Mouse (Mus musculus) embryonic facial prominence, embryonic 15.5 days (tissue): ENCODE results near the gene Dus2. TPM values are rescaled to one million over a fixed set of nuclear protein-coding genes. Genes with fewer than 3 reads are reported as not detected.

ENCODE experiments used
- ATAC-seq: fragments of 200-750 bp; cut with Nextera tagmentation; 2 replicates; pipeline ENCODE4 v1.8.0; 2017; ENCODE audit warnings: low read depth, moderate TSS enrichment; ENCODE audit not compliant: insufficient number of reproducible peaks, low FRiP score, low TSS enrichment
- H3K27ac ChIP-seq: fragments of 300-500 bp; sonication (generic); replicated peaks from 2 replicates; pipeline ENCODE4 v1.5.1; 2015; ENCODE audit warnings: mild to moderate bottlenecking, inconsistent platforms
- H3K27me3 ChIP-seq: fragments of 300-500 bp; sonication (generic); 2 replicates; pipeline ENCODE4 v1.6.1; 2015; ENCODE audit warnings: inconsistent platforms
- H3K36me3 ChIP-seq: fragments of 300-500 bp; sonication (generic); 2 replicates; pipeline ENCODE4 v1.6.1; 2015; ENCODE audit warnings: mild to moderate bottlenecking, inconsistent platforms
- H3K4me1 ChIP-seq: fragments of 300-500 bp; sonication (generic); 2 replicates; pipeline ENCODE4 v1.6.1; 2015; ENCODE audit warnings: inconsistent platforms
- H3K4me2 ChIP-seq: fragments of 300-500 bp; sonication (generic); replicated peaks from 2 replicates; pipeline ENCODE4 v1.6.1; 2015; ENCODE audit warnings: mild to moderate bottlenecking, inconsistent platforms
- H3K4me3 ChIP-seq: fragments of 300-500 bp; sonication (generic); replicated peaks from 2 replicates; pipeline ENCODE4 v1.5.1; 2015; ENCODE audit warnings: mild to moderate bottlenecking, inconsistent platforms
- H3K9ac ChIP-seq: fragments of 300-500 bp; sonication (generic); 2 replicates; pipeline ENCODE4 v1.6.1; 2015; ENCODE audit warnings: inconsistent platforms
- H3K9me3 ChIP-seq: fragments of 300-500 bp; sonication (generic); replicated peaks from 2 replicates; pipeline ENCODE4 v1.6.1; 2016; ENCODE audit warnings: inconsistent platforms
- WGBS: fragments of 180-500 bp; shearing (Covaris S2); methylation state at CpG from one replicate; pipeline ENCODE4 v1.1.7; 2015; 5-methylcytosine and 5-hydroxymethylcytosine counted together
- polyA plus RNA-seq: library from polyadenylated mRNA; unstranded; fragments of >200 nt; fragmentation: Nextera tagmentation; extraction: Ambion mirVana; gene quantifications from 2 replicates; pipeline ENCODE4 v1.2.1, GENCODE M21; 2015

Gene Dus2
- 22.9 and 26.0 TPM in 2 replicates for polyA plus RNA-seq

DNA sequence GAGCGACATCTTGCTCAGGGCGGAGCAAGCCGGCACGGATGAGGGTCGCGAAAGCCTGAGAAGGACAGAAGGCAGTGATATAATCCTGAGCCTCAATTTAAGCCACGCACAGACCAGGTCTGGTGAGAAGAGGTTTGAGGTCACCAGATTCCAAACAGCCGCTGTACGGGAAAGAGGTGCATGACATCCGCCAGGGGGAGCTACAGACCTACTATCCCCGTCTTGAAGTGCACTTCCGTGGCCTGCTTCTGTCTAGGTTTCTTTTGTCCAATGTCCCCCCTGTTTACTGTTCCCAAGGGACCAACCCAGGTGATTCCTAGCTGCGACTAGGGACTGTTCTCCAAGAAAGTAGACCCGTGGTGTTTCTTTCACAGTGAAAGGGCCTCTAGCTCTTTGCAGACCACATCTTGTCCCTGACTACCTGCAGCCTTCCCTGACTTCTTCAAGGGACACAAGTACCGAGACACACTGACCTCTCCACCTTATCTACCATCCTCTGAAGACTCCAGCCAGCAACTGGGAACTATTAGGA lies at the start of gene Dus2:
Gene Dus2, plus strand, starts transcription at position 482 of the 532 bp plus-strand sequence.
- H3K9ac ChIP-seq, result no peak within 1 kb of the TSS

DNA sequence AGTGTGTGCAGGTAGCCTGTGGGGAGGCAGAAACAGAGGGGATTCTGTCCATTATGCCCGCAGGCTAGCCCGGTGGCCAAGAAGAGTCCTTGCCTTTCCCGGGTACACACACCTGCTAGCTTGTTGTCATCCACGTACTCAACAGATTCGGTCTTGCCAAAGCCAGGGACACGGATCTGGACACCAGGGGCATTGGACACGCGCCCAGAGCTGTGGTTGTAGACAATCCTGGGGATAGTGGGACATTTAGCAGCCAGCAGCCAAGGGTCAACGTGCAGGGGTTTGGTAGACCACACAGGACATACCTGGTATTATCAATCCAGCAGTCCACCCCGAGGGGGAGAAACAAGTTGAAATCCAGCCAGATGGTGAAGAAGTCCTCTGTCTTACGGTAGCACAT lies 49.1 kb upstream of the Dus2 start:
- Histone ChIP-seq H3K27ac (no peak overlapping the region), H3K9ac (no peak overlapping the region), H3K4me1 (peaks cover 6% of the 10 kb centered on the region), H3K4me2 (no peak overlapping the region), H3K36me3 (peaks cover 70% of the 10 kb centered on the region), H3K27me3 (no peaks in the 10 kb centered on the region), H3K9me3 (no peaks in the 10 kb centered on the region), H3K4me3 (no peak overlapping the region)
- no peak for ATAC-seq
- 90% methylated on average over 11 of the region's 11 CpGs for WGBS

More for the DNA sequence above, at the start of gene Dus2:
- Histone ChIP-seq H3K4me1 (0 out of 2 replicates have a peak, but pooled peaks cover 4% of the 10 kb centered on the region), H3K27ac (no peak within 1 kb of the TSS), H3K4me3 (no peak within 1 kb of the TSS), H3K9me3 (no peaks in the 10 kb centered on the region), H3K4me2 (peak within 1 kb of the TSS; percentile 13), H3K27me3 (no peaks in the 10 kb centered on the region), H3K36me3 (no peaks in the 10 kb centered on the region)
- WGBS, result 8% methylated on average over 15 of the region's 15 CpGs
- ATAC-seq, result 0 out of 2 replicates have a peak, but pooled peaks have one; percentile 60

DNA sequence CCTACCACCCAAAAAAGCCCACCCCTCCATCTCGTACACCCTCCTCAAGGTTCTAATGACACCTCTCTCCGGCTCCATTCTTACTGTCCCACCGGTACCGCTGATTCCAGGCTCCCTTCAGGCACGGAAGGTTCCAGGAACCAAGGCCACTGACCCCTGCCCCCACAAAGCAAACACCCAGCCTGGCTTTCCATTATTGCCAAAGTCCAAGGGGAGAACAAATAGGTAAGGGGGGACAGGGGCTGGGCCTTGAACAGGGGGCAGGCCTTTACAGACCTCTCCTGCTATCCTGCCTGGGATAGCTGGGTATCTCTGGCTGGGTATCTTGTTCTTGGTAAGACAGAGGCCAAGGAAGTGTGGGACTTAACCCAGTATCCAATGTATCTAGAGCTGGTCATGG lies 48.6 kb upstream of the Dus2 start:
- Histone ChIP-seq H3K9ac (no peak overlapping the region), H3K4me1 (peaks cover 6% of the 10 kb centered on the region), H3K4me2 (no peak overlapping the region), H3K9me3 (no peaks in the 10 kb centered on the region), H3K36me3 (peaks cover 75% of the 10 kb centered on the region), H3K4me3 (no peak overlapping the region), H3K27ac (no peak overlapping the region), H3K27me3 (no peaks in the 10 kb centered on the region)
- WGBS, result 90% methylated on average over 5 of the region's 5 CpGs
- ATAC-seq, result no peak

DNA sequence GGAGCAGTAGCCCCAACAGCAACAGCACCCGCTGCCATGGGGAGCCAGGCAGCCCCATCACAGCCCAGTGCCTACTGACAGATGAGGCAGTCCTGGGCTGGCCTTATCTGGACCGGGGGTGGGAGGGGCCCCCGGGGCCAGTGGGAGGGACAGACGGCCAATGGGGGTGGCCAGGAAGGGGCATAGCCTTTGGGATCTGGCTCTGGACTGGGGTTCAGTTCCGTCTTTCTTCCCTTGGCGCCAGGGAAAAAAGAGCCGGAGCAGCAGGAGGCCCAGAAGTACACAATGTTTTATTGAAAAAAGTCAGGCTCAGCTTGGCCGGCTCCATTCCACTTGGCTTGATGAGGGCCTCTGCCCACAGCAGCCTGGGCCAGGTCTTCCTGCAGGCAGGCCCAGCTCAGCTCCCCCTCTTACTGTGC lies 47.8 kb upstream of the Dus2 start, which contains the start of gene Lcat:
Gene Lcat, minus strand, starts transcription at position 62 of the 419 bp plus-strand sequence.
- WGBS, result 79% methylated on average over 8 of the region's 8 CpGs
- H3K36me3 ChIP-seq, result peaks cover 83% of the 10 kb centered on the region

DNA sequence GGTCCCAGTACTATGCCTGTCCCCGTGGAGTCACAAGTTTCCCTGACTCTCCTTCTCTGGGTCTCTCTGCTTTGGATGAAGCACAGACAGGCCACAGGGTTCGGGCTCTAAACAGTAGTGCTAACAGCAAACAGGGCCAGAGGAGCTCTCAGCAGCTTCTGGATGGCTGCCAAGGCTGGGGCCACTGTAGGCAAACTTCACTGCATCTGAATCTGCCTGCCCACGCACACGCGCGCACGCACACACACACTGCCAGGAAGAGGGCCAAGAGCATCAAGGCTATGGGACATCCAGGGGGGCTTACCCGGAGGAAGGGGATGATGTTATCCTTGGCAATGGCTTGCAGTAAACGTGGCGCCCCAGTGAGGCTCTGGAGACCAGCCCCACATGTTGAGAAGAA lies 41.8 kb upstream of the Dus2 start:
- peaks cover 16% of the 10 kb centered on the region for H3K4me1 ChIP-seq
- no peak for ATAC-seq
- H3K9ac ChIP-seq, result no peak overlapping the region
- no peaks in the 10 kb centered on the region for H3K27me3 ChIP-seq
- no peak overlapping the region; the same call in 1 of the 2 replicates for H3K27ac ChIP-seq
- peaks cover 94% of the 10 kb centered on the region for H3K36me3 ChIP-seq
- H3K9me3 ChIP-seq, result no peaks in the 10 kb centered on the region
- H3K4me2 ChIP-seq, result no peak overlapping the region
- WGBS, result 62% methylated on average over 10 of the region's 10 CpGs
- no peak overlapping the region for H3K4me3 ChIP-seq

More for the DNA sequence above, 47.8 kb upstream of the Dus2 start, which contains the start of gene Lcat:
- no peak within 1 kb of the TSS for H3K9ac ChIP-seq
- H3K4me3 ChIP-seq, result no peak within 1 kb of the TSS
- H3K4me2 ChIP-seq, result no peak within 1 kb of the TSS
- H3K27me3 ChIP-seq, result no peaks in the 10 kb centered on the region
- no peaks in the 10 kb centered on the region for H3K9me3 ChIP-seq
- H3K4me1 ChIP-seq, result peaks cover 2% of the 10 kb centered on the region
- no peak for ATAC-seq
- no peak within 1 kb of the TSS for H3K27ac ChIP-seq

DNA sequence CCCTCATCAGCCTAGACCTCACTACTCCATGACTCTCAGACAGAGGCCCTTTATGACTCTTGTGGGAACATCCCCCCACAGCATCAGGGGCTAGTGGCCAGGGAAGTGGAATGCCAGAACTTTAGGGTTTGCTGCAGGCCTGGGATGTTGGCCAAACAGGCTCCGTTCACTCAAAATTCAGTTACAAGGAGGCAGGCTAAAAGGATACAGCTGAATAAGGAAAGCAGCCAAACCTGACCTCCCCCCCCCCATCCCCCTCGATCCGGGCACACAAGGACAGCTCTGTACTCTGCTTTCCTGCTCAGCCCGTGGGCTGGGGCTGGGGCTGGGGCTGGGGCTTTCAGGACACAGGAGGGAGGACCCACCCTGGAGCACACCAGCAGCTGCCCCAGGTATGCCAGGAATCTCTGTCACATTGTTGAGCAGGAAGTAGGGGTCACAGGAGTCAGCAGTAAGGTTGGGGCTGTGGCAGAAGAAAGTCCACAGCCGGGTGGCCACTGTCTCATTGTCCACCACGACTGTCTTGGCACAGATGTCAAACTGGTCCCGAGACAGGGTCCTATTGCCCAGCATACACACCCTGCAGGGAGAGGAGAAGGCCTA lies 40.0 kb upstream of the Dus2 start:
- peak overlapping the region; percentile 66 for H3K27ac ChIP-seq
- H3K27me3 ChIP-seq, result no peaks in the 10 kb centered on the region
- 11% methylated on average over 7 of the region's 7 CpGs for WGBS
- peak; percentile 78 for ATAC-seq
- H3K9me3 ChIP-seq, result no peaks in the 10 kb centered on the region
- no peak overlapping the region for H3K9ac ChIP-seq
- no peak overlapping the region for H3K4me2 ChIP-seq
- H3K4me1 ChIP-seq, result peaks cover 16% of the 10 kb centered on the region
- peaks cover 92% of the 10 kb centered on the region for H3K36me3 ChIP-seq
- H3K4me3 ChIP-seq, result no peak overlapping the region

DNA sequence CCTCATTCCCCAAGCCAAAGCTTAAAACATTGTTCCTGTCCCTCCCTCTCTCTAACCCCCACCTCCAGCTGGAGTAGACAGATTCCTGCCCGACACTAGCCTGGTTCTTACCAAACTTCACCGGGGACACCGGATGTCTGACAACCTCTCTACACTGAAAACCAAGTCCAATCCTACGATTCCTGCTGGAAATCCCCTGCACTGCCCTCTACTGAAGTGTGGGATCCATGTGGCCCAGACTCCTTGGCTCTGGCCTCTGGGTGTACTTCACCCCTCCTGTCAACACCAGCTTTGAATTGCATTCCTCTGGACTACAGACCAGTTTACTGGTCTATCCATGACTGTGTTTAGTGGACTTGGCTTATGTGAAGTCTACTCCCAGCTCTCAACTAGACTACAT lies 34.6 kb upstream of the Dus2 start:
- Histone ChIP-seq H3K9ac (no peak overlapping the region), H3K4me3 (no peak overlapping the region), H3K4me1 (peaks cover 18% of the 10 kb centered on the region), H3K27ac (no peak overlapping the region), H3K36me3 (peaks cover 68% of the 10 kb centered on the region), H3K4me2 (no peak overlapping the region), H3K27me3 (no peaks in the 10 kb centered on the region), H3K9me3 (no peaks in the 10 kb centered on the region)
- WGBS, result 90% methylated on average over 4 of the region's 4 CpGs
- ATAC-seq, result no peak

DNA sequence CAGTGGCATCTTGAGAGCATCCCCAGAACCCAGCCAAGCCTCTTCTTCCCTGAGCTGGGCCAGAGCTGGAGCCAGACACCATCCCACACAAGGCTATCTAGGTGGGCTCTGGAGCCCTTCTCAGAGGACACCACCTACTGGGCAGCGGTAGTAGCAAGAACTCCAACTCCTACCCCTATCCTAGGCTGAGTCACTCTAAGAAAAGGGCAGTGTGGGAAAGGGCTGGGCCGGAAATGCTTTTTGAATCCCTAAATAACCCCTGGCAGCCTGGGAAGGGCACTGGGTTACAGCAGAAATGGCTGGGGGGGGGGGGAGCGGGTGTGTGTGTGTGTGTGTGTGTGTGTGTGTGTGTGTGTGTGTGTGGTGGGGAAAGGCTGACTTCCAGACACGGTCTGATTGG lies 33.3 kb upstream of the Dus2 start:
- WGBS, result 45% methylated on average over 3 of the region's 4 CpGs
- no peak for ATAC-seq
- H3K27me3 ChIP-seq, result no peaks in the 10 kb centered on the region
- H3K4me1 ChIP-seq, result peaks cover 18% of the 10 kb centered on the region
- no peak overlapping the region for H3K9ac ChIP-seq
- H3K36me3 ChIP-seq, result peaks cover 59% of the 10 kb centered on the region
- H3K27ac ChIP-seq, result no peak overlapping the region
- H3K9me3 ChIP-seq, result no peaks in the 10 kb centered on the region
- no peak overlapping the region for H3K4me2 ChIP-seq
- no peak overlapping the region for H3K4me3 ChIP-seq

DNA sequence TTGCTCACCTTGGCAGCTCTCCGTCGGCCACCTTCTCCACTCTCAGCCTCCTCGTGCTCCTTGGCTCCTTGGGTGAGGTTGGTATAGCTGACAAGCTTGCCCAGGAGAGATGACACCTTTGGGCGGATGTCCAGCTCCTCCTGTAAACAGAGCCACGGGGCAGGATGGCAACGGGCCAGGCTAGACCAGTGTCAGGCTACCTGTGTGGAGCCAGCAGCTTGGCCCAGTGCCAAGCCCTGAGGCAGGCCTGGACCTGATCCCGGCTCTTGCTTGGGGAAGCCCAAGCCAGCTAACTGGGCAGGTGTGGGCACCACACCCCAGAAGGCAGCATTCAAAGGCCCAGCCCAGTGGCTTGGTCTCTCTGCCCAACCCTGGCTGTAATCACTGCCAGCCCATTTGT lies 31.8 kb upstream of the Dus2 start:
- no peak overlapping the region; the same call in 1 of the 2 replicates for H3K27ac ChIP-seq
- no peaks in the 10 kb centered on the region for H3K9me3 ChIP-seq
- no peak overlapping the region for H3K4me3 ChIP-seq
- peaks cover 44% of the 10 kb centered on the region for H3K36me3 ChIP-seq
- no peak overlapping the region for H3K4me2 ChIP-seq
- 72% methylated on average over 7 of the region's 7 CpGs for WGBS
- ATAC-seq, result peak; percentile 48; the same call in 1 of the 2 replicates
- H3K27me3 ChIP-seq, result no peaks in the 10 kb centered on the region
- H3K4me1 ChIP-seq, result peaks cover 32% of the 10 kb centered on the region
- H3K9ac ChIP-seq, result no peak overlapping the region

DNA sequence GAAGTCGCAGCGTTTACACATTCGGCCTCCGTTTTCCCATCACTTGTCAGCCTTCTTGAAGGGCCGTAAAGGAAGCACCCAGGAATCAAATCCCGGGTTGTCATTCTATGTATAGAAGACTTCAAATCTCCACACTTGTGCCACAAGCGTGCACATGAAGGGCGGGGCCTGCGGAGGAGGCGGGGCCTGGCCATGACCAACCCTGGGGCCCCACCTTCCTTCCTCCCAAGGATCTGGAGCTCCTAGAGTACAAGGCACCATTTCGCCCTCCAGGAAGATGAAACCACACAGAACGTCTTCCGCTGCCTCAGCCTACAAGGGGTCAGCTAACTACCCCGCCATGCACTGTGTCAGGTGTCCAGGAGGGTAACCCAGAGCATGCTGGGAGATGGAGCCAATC lies 30.0 kb upstream of the Dus2 start:
- H3K4me1 ChIP-seq, result peaks cover 41% of the 10 kb centered on the region

DNA sequence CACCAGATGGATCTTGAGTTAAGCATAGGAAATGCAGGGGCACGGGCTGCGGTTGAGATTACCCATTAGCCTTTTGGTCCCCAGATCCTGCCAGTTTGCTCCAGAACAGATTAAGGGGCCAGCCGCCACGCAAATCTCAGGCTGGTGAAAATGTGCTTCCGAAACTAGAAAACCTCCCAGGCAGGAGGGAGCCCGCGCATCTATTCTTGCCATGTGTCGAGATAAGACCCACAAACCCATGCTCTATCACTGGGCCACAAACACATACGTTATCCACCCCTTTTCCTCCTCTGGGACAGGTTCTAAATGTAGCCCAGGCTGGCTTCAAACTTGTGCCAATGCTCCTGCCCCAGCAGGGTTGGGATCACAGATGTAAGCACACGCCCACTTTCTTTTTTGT lies 29.6 kb upstream of the Dus2 start:
- no peaks in the 10 kb centered on the region for H3K27me3 ChIP-seq
- H3K4me2 ChIP-seq, result no peak overlapping the region
- 88% methylated on average over 10 of the region's 10 CpGs for WGBS
- peaks cover 44% of the 10 kb centered on the region for H3K4me1 ChIP-seq
- peaks cover 25% of the 10 kb centered on the region for H3K36me3 ChIP-seq
- no peak overlapping the region for H3K9ac ChIP-seq
- H3K4me3 ChIP-seq, result no peak overlapping the region
- H3K9me3 ChIP-seq, result no peaks in the 10 kb centered on the region
- ATAC-seq, result no peak
- H3K27ac ChIP-seq, result no peak overlapping the region

More for the DNA sequence above, 30.0 kb upstream of the Dus2 start:
- Histone ChIP-seq H3K27ac (no peak overlapping the region), H3K9me3 (no peaks in the 10 kb centered on the region), H3K27me3 (no peaks in the 10 kb centered on the region), H3K36me3 (peaks cover 29% of the 10 kb centered on the region), H3K4me3 (no peak overlapping the region), H3K4me2 (no peak overlapping the region), H3K9ac (no peak overlapping the region)
- no peak for ATAC-seq
- WGBS, result 76% methylated on average over 14 of the region's 14 CpGs
